Mouse (Mus musculus) ZHBTc4 (cell line): ENCODE results near the gene Abraxas2.

Source experiments
- DNase-seq: peaks from one replicate; pipeline ENCODE4 v3.0.0-alpha.2; 2011; ENCODE audit warnings: low read depth, low spot score

Abraxas2 gene

DNA sequence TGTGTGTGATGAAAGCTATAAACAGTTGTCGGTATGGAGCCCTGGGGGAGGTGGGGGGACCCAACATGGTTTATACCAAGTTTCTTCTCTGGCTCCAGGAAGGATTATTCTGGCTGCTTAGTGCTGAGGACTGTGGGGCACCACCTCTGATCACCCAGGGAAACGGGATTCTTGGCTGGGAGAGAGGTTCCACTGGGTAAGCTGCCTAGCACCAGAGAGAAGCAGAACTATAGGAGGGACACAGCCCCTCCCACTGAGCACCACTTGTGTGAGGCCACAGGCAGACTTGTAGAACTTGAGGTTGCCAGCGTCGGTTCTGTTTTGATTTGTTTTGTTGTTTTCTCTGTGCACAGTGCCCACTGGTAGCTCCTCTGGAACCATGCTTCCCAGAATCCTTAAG lies 5.1 kb upstream of the Abraxas2 start:
- peak; percentile 16 for DNase-seq

DNA sequence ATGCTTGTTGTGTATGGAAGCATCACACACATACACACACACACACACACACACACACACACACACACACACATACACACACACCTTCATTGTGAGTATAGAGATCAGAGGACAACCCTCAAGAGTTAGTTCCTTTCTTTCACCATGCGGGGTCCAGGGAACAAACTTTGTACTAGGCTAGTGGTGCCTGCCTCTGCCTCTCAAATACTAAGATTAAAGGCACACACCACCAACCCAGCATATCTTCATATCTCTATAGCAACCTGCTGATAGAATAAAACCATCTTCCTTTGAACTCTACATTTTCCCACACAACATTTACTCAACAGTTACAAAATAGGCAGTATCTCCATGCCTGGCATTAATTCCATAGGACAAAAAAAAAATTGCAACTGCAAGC lies 2.9 kb upstream of the Abraxas2 start:
- no peak for DNase-seq

DNA sequence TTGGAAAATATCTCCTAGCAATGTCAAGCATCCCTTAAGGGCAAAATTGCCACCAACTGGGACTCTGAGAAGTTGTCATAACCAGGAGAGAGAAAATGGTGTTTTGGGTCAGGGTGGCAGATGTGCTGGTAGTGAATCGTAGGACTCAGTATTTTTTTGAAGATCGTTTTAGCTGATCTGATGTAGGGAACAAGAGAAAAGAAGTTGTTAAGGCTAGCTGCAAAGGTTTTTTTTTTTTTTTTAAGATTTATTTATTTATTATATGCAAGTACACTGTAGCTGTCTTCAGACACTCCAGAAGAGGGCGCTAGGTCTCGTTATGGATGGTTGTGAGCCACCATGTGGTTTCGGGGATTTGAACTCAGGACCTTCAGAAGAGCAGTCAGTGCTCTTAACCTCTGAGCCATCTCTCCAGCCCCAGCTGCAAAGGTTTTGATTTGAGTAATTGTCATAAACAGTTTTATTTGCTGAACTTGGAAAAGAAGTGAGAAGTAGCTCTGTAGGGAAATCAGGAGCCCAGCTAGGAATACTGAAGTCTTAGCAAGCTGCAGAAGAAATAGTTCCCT lies 899 bp upstream of the Abraxas2 start:
- DNase-seq: peak; percentile 40

DNA sequence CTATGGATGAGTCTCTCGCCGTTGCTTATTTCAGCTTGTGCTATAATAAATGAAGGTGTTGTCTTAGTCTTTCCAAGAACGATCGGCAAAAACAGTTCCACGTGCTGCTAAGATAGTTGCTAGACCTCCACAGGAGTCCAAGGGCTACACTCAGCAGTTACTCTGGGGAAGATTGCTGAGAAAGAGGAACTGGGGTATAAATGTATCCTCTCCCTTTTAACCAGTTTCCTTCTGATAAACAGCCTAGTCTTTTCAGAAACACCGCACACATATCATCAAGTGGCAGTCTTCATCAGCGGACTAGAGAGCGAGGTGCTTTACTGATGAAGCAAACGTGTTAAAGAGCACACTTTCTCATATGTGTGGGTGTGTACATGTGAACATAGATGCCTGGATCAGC lies 7.3 kb downstream of the Abraxas2 start:
- no peak for DNase-seq

DNA sequence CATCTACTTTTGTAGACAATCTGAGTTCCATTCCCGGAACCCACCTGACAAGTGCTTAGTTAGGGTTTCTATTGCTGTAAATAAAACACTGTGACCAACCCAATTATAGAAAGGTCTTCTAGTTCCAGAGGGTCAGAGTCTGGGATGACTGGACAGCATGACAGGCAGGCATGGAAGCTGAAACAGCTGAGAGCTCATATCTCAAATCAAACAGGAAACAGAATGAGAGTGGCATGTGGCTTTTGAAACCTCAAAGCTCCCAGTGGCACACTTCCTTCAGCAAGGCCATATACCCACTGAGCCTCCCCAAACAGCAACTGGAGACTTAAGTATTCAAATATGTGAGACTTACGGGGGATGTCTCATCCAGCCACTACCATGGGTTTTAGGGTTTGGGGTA lies 14.0 kb downstream of the Abraxas2 start:
- DNase-seq: no peak

DNA sequence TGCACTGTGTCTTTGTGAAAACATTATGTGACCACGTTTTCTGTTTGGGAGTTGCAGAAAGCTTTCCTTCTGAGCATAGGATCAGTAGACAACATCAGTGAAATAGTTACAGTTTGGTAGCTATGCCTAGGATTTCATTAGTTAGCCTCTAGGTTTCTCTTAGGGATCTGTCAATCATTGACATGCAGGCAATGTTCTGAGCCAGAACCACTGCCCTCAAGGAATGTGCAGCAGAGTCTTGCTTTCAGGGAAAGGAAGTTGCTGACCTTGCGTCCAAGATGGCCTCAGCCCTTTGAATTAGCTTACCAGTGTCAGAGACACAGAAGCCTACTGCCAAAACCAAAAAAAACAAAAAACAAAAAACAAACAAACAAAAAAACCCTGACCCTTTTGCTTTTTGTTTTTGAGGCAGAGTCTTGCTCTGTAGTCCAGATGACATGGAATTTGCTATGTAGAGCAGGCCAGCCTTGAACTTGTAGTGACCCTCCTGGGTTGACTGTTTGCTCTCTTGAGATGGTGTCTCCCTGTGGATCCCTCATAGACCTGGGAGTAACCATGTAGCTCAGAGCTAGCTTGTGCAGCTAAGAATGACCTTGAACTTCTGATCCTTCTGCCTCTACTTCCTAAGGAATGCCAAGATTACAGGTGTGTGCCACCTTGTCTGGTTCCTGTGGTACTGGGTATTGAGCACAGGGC lies 16.5 kb downstream of the Abraxas2 start:
- no peak for DNase-seq

DNA sequence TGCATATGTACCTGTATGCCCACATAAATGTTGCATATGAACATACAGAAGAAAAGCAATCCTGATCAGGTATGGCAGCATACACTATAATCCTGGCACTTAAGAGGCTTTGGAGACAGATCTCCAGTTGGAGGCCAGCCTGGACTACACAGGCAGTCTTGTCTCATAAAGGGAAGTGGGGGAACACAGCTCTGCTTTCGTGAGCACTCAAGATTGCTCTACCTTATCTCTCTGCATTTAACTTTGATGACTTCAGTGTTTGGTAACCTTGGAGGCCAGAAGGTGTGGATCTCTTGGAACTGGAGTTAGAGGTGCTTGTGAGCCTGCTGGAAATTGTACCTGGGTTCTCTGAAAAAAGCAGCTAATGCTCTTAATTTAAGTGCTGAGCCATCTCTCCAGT lies 21.3 kb downstream of the Abraxas2 start:
- DNase-seq: no peak

DNA sequence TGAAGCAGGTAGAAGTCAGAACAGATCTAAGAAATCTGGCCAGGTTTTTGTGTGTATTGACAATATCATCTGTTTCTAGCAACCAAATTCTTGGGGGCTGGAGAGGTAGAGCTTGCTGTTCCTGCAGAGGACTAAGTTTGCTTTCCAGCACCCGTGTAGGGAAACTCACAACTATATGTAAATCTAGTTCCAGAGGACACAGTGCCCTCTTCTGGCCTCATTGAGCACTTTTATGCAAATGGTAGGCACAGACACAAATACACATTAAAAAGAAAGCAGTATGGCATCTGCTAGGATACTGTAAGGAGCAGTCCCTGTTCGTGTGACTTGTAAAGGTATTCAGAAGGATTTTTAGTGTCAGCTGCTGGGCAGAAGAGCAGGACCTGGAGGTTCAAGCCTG lies 23.3 kb downstream of the Abraxas2 start:
- DNase-seq: peak; percentile 71

DNA sequence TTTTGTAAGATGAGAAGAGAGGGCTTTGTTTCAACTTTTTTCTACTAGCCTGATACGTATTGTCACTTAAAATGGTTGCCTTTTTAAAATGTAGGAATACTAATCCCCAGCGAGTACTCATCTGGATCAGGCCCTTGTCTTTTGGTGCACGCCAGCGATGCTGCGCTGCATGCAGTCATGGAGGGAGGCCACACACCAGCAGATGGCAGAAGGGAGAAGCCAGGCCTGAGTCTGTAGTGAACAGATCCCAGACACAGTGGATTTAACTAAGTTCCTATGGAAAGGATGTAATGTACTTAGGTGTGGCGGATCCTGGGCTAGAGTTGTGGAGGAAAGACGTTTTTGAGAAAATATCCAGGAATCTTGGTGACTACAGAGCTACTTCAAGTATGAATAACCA lies 25.0 kb downstream of the Abraxas2 start:
- DNase-seq: peak; percentile 50

DNA sequence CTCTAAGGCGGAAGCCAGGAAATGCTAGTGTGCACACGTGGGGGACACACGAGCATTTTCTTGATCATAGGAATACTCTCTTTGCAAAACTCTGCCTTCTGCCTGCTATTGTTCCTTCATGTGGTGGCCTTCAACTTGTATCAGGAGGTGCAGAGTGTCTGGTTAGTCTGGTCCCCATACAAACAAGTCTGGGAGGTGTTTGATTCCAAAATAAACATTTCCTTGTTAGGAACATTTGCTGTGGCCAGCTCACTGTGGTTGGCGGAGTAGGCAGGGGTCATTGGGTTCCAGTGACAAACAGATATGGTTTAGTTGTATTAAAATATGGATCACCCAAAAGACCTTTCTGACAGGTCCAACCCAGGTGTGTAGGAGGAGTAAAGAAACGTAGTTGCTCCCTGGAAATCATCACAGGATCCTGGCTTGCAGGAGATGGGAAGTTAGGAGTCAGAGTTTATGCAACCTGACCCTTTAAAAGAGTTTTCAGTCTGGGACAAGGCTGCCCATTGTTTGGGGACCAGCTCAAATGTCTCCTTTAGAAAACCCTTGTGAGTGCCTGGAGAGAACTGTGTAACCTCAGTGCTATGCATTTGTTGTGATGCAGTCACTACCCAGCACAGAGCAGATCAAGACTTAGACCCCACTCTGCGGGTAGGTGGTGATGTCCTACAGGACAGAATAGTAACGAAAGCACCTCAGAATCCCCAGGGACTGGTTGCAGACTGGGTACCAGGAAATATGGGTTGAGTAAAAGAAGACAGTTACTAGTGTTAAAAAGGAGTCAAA lies 28.2 kb downstream of the Abraxas2 start:
- no peak for DNase-seq

DNA sequence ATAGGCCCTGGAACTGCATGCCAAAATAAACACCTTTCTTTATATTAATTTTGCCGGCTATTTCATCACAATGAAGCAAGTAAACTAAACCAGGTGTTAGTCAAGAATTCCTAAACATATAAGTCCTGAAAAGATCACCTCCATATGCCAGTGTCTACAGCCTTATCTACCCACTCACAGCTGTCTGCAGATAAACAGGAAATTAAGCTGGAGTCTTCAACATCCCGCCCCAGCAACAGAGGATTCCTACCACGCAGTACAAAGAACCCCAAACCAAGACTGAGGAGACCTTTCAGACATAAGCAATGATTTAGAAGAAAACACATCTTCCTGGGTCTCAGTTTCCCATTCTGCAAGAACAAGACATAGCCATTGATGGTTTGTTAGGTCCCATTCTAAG lies 29.0 kb downstream of the Abraxas2 start:
- DNase-seq: no peak

DNA sequence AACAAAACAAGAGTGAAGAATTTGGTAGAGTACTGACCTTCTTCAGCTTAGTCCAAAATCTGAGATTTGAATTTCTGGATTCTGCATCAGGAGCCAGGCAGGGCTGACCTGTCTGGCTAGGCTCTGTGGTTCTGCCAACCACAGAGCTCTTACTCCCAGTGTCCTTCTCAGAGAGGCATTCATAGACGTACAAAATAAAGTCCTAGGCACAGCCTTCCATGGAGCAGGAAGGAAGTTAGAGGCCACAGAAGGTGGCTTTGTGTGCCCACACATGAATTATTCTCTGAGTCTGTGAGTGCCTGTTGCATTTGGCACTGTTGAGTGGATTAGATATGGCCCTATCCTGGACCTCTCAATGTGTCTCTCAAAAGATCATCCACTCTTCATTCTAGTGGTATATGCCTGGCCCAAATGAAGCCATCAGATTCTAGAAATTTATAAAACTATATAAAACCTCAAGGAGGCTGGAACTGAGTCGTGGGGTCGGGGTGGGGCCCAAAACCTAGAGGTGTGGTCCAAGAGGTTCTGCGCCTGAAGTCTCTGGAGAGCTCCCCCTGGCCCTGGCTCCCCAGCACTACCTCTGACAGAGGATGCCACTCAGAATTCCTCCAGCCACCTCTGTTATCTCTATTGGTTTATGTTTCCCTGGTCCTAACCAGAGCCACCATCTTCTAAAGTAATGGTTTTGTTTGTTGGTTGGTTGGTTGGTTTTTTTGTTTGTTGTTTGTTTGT lies 29.7 kb downstream of the Abraxas2 start:
- DNase-seq: no peak

DNA sequence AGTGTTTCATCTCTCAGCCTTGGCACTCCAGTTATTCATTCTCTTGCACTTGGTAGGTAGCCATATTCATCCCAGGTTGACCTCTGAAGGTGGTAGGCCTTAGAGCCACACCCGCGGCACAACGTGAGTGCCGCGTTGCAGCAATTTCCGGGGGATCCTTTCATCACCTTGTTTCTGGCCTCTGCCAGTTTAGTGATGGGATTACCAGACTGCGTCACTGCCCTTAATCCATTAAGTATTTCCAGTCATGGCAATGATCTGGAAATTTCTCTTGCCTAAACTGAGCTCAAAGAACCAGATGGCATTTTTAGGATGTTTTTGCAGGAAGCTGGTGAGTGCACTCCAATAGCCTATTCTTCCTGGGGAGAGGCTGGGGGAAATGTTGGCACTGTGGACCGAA lies 30.7 kb downstream of the Abraxas2 start:
- DNase-seq: peak; percentile 15

DNA sequence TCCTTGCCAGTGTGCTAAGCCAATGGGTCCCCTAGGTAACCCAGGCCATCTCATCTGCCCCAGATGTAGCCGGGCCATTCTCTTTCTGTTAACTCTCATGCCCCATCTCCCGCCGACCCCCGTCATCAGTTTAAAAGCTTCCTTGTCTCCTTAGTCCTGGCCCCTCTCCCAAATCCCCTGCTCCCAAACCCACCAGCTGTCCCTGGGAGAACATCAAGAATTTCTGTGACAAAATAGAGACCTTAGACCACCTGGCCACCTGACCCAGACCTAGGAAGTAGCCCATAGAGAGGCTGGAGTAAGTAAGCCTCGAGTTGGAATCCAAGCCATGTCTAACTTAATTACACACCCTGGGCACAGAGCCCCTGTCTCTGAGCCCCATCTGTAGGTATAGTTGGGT lies 31.2 kb downstream of the Abraxas2 start:
- DNase-seq: no peak

DNA sequence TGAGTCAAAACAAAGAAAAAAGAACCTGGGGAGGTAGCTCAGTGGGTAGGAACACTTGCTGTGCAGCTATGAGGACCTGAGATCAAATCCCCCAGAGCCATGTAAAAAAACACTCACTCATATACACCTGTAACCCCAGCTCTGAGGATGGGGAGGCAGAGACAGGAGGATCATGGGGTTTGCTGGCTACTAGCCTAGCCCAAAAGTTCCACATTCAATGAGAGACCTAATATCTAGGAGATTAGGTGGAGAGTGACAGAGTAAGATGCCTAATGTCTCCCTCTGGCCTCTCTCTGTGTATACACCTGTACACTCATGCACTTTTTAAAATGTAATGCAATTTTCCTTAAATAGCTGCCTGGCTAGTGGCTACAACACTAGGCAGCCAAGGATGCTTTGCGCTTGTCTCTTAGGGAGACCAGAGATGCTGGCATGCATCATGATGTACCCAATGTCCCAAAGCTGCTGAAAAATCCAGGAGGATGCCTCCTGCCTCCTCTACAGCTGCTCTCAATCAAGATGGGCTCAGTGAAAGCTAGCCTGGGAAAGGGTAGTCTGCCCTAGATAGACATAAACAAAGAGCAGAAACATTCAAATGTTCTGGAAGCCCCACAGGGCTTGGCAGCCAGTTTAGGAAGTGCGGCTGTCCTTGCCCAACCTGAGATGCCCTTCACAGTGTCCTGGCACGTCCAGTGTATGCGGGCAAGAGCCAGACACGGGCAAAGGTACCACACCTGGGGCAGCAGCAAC lies 32.7 kb downstream of the Abraxas2 start:
- DNase-seq: no peak

DNA sequence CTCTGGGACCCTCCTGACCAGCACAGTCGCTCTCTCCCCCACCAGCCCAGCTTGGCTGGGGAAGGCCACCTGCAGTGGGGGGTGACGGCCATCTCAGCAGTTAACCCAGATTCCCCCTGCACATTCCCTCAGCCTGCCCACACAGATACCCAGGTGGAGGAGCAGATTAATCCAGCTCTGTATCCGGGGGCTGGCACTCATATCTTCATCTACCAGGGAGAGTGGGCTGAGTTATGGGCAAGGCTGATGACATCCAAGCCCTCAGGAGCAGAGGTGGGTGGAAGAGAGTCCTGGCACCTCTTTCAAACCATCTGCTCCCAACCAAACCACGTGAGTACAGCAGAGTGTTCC lies 33.3 kb downstream of the Abraxas2 start:
- no peak for DNase-seq

DNA sequence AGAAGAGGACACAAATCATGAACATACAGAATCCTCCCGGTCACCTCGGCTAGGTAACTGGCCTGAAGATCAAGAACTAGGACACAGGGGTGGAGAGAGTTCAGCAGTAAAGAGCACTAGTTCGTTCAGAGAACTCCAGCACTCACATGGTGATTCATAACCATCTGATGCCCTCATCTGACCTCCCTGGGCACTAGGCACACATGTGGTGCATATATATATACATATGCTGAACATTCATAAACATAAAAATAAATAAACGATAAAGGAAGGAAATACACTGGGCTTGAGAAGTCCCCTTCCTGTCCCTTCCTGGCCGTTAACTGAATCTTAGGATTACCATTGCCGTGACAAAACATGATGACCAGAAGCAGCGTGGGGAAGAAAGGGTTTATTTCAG lies 33.8 kb downstream of the Abraxas2 start:
- DNase-seq: no peak

DNA sequence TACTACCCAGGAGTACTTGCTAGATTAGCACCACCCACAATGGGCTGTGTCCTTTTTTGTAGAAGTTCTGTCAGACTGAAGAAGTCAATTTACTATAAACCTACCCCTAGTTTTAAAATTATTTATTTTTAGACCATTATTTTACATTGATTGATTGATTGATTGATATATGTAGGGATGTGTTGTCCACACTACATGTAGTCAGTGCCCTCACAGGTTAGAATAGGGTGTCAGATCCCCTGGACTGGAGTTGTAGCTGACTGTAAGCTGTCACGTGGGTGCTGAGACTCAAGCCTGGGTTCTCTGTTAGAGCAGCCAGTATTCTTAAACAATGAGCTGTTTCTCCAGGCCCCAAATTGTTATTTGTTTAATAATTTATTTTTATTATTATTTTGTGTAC lies 34.3 kb downstream of the Abraxas2 start:
- DNase-seq: no peak

DNA sequence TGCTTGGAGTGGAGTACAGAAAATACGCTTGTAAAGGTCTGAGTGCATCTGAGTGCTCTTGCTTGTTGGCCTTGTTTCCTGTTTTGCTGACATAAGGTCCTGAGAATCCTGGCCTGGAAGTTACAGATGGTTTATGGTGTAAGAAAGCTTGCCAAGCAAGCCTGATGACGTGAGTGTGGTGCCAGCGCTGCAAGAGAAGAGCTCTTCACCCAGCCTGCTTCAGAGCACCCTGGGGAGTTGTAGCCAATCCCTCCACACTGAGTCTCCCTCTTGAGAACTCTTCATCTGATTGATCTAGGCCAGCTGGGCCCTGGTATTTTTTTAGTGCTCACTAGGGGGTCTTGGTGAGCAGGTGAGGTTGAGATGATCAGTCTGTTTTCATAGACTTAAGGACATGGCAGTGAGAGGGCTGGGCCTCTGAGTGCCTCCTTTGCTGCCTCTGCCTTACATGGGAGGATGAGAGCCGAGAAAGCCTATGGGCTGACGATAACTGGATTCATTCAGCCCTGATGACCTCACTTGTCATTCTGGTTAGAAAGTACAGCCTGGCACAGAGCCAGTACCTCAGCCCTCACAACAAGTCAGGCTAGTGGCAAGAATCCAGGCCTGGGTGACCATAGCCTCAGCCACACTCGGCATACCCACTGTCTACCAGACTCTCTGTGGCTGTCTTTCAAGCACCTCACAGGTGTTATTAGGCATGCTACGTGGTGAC lies 36.0 kb downstream of the Abraxas2 start:
- peak; percentile 19 for DNase-seq

DNA sequence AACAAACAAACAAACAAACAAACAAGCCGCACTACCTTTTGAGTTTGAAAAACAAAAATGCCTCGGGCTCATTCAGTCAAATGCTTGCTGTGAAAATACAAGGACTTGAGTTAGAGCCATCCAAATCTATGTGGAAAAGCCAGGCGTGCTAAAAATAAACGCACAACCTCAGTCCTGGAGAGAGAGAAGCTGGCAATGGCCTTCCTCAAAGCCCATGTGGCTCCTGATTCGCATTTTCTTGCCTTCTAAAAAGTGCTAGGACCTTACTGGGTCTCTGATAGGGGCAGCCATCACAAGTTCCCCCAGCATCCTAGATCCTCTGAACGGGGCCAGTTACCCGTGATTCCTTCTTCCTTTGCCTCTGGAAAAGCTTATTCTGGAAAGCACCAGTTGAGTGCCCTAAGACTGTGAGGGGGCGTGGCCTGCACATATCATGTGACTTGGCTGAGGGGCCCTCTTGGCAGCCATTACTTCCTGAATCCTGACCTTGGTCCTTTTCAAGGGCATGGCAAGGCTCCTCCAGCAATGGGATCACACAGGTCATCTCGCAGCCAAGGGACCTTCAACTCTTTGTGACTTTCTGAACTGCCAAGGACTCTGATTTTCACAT lies 37.3 kb downstream of the Abraxas2 start:
- peak; percentile 93 for DNase-seq

DNA sequence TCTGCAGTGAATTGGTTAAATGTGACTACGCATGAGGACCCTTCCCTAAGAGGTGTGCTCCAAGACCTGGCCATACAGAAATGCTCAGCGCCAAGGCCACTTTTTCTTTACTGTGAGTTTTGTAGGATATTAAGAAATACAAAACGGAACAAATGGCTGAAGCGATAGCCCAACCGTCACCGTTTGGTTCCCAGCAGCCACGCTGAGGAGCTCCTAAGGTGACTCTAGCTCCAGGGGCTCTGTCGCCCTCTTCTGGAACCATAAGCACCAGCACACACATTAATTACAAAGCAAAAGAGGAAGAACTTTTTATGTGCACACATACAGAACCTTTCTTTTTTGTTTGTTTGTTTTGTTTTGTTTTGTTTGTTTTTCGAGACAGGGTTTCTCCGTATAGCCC lies 38.2 kb downstream of the Abraxas2 start:
- peak; percentile 87 for DNase-seq
